Comparison of ENCODE assay signal across 7 mouse cellular contexts in the genomic region with DNA sequence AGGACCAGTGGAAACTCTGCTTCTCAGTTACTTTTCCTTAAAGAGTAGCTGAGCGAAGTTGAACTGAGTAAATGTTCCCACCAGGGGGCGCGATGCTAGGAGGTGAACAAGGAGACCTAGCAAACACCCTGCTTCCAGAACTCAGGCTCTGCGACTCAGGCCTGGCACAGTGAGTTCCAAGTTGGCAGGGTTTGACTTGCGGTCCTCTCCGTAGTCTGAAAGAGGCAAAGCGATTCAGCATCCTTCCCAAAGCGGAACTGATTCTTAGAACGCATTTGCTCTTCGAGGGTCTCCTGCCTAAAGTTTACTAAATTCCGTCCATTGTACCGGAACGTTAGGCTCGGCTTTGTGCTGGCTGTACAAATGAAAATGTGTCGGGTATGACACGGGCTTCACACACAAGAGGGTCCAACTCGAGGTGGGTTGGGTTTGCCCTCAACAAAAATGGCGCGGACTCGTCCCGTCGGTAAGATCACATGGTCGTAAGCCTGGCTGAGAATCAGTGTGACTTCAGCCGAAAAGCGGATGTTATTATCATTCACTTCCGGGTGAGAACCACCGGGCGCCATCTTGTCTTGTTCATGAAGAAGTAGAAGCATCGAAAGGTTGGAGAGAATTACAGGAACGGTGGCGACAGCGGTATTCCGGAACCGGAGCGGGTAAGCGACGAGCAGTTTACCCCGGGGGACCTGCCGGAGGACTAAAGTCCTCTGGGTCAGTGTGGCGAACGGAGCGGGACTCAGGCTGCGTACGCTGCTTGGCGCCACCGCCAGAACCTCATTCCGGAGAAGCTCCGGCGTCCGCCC. TPM values are rescaled to one million over a fixed set of nuclear protein-coding genes. Genes with fewer than 3 reads are reported as not detected.
A peak's percentile ranks its signal among the peaks of the same experiment; 100 is the strongest.
DNase-seq lines count a peak whose midpoint lies in the region; ATAC-seq lines count a peak whose summit lies in the region.

Gene Pnisr (plus strand): TSS at position 103 of the 806 bp plus-strand sequence.

- no peaks in the 10 kb centered on the region for H3K4me1 ChIP-seq in embryonic facial prominence, embryonic 11.5 days (ENCODE audit: control insufficient read depth, insufficient read depth, low read length)
- H3K4me1 ChIP-seq in limb, embryonic 10.5 days = 0 out of 2 replicates have a peak, but pooled peaks cover 4% of the 10 kb centered on the region
- peaks cover 27% of the 10 kb centered on the region for H3K4me1 ChIP-seq in midbrain, embryonic 13.5 days (replicated peaks)

- peak within 1 kb of the TSS; percentile 78 for H3K4me3 ChIP-seq in embryonic facial prominence, embryonic 11.5 days (ENCODE audit: low read depth, low read length)
- H3K4me3 ChIP-seq in limb, embryonic 10.5 days = peak within 1 kb of the TSS; percentile 93
- H3K4me3 ChIP-seq in midbrain, embryonic 13.5 days (replicated peaks) = peak within 1 kb of the TSS; percentile 88

- no peaks in the 10 kb centered on the region for H3K27me3 ChIP-seq in embryonic facial prominence, embryonic 11.5 days (ENCODE audit: control insufficient read depth, insufficient read depth, low read length)
- H3K27me3 ChIP-seq in limb, embryonic 10.5 days (ENCODE audit: low read depth, poor library complexity, severe bottlenecking) = no peaks in the 10 kb centered on the region
- H3K27me3 ChIP-seq in midbrain, embryonic 13.5 days = no peaks in the 10 kb centered on the region

- peak; percentile 98 for ATAC-seq in embryonic facial prominence, embryonic 11.5 days (replicated peaks; ENCODE audit: insufficient number of reproducible peaks, low FRiP score, low TSS enrichment, low read depth)
- peak; percentile 93 for ATAC-seq in granulocyte monocyte progenitor cell, adult 5-6 weeks (replicated peaks; ENCODE audit: poor library complexity, severe bottlenecking)
- ATAC-seq in midbrain, embryonic 13.5 days = peak; percentile 98

- H3K9ac ChIP-seq in embryonic facial prominence, embryonic 11.5 days (replicated peaks; ENCODE audit: low read length) = peak within 1 kb of the TSS; percentile 91
- H3K9ac ChIP-seq in midbrain, embryonic 13.5 days (replicated peaks) = peak within 1 kb of the TSS; percentile 86

- H3K4me2 ChIP-seq in embryonic facial prominence, embryonic 11.5 days (ENCODE audit: low read depth, low read length) = peak within 1 kb of the TSS; percentile 36
- peak within 1 kb of the TSS; percentile 54 for H3K4me2 ChIP-seq in midbrain, embryonic 13.5 days (replicated peaks)

- DNase-seq in adrenal gland, postnatal 14 days = peak; percentile 96
- peak; percentile 98 for DNase-seq in embryonic facial prominence, embryonic 11.5 days (ENCODE audit: low spot score)
- DNase-seq in kidney, adult 11 months = peak; percentile 95
- peak; percentile 93 for DNase-seq in limb, embryonic 10.5 days (ENCODE audit: low spot score)
- peak; percentile 87 for DNase-seq in spleen, adult 12 weeks (ENCODE audit: low spot score)

- H3K27ac ChIP-seq in embryonic facial prominence, embryonic 11.5 days (replicated peaks; ENCODE audit: low read depth, low read length) = peak within 1 kb of the TSS; percentile 94
- H3K27ac ChIP-seq in limb, embryonic 10.5 days = peak within 1 kb of the TSS; percentile 99
- peak within 1 kb of the TSS; percentile 97 for H3K27ac ChIP-seq in midbrain, embryonic 13.5 days

- H3K36me3 ChIP-seq in embryonic facial prominence, embryonic 11.5 days (replicated peaks; ENCODE audit: control insufficient read depth, insufficient read depth, low read depth, low read length) = no peaks in the 10 kb centered on the region
- peaks cover 7% of the 10 kb centered on the region; the same call in 1 of the 2 replicates for H3K36me3 ChIP-seq in limb, embryonic 10.5 days
- no peaks in the 10 kb centered on the region for H3K36me3 ChIP-seq in midbrain, embryonic 13.5 days

- WGBS in embryonic facial prominence, embryonic 11.5 days = under 1% methylated on average over 50 of the region's 50 CpGs
- WGBS in limb, embryonic 10.5 days = under 1% methylated on average over 50 of the region's 50 CpGs
- WGBS in midbrain, embryonic 13.5 days = under 1% methylated on average over 50 of the region's 50 CpGs

- no peaks in the 10 kb centered on the region for H3K9me3 ChIP-seq in embryonic facial prominence, embryonic 11.5 days (replicated peaks; ENCODE audit: control insufficient read depth, low read length)
- no peaks in the 10 kb centered on the region for H3K9me3 ChIP-seq in limb, embryonic 10.5 days (replicated peaks)
- H3K9me3 ChIP-seq in midbrain, embryonic 13.5 days = no peaks in the 10 kb centered on the region

RNA-seq across cellular contexts. Expression of gene Pnisr, which starts in this region (rescaled TPM):
- total RNA-seq in adrenal gland, postnatal 14 days (2021) = 94.3 and 122 TPM in 2 replicates
- 158 and 175 TPM in 2 replicates for polyA plus RNA-seq in embryonic facial prominence, embryonic 11.5 days (2014; fragmentation: Nextera tagmentation; extraction: Ambion mirVana)
- total RNA-seq in granulocyte monocyte progenitor cell, adult 5-6 weeks (2014; fragmentation: Nextera tagmentation) = 144 and 186 TPM in 2 replicates
- total RNA-seq in granulocyte monocyte progenitor cell, adult 5-6 weeks (2017) = 71.7 and 113 TPM in 2 replicates
- polyA plus RNA-seq in limb, embryonic 10.5 days (2016; fragmentation: Nextera tagmentation; extraction: Ambion mirVana) = 109 and 151 TPM in 2 replicates
- 216 and 226 TPM in 2 replicates for polyA plus RNA-seq in midbrain, embryonic 13.5 days (2015; fragmentation: Nextera tagmentation; extraction: Ambion mirVana)

Comparison
In these comparisons a context has a peak if more than half of its experiments do, and no peak if none do; other contexts are left out.
1. Peak in every context shown above with its lines: DNase-seq, ATAC-seq, H3K4me3 ChIP-seq and H3K27ac ChIP-seq.